Mouse (Mus musculus) gastrocnemius, adult 18-20 months (tissue): Measurements from ENCODE around the gene Prl2c3. TPM values are rescaled to one million over a fixed set of nuclear protein-coding genes. Genes with fewer than 3 reads are reported as not detected.
"Not testable (repeated sequence)": the region's sequence is repeated elsewhere in the genome, so short reads cannot be mapped to it uniquely, and the experiment has no call there.

Source experiments
- DNase-seq: peaks from one replicate; pipeline ENCODE4 v3.0.0; 2021; ENCODE audit warnings: low spot score
- long read RNA-seq, 2 experiments: library from polyadenylated mRNA; stranded (forward); transcript quantifications; one replicate each; pipeline ENCODE4 v2.0.0; 2021
- total RNA-seq, 2 experiments: library from RNA; stranded (reverse); gene quantifications; 2 replicates each; pipeline ENCODE4 v1.2.3; 2021

Prl2c3 gene
- total RNA-seq, result not detected
- long read RNA-seq, experiment 1, result 0 reads
- long read RNA-seq, experiment 2, result 0 reads

- DNase-seq, result not testable (repeated sequence)
These were observed at the start of gene Prl2c3 for GRCm38 (mm10) chr13:12799979-12800378. Prl2c3 (minus strand) TSS chr13:12800079.

- not testable (repeated sequence) for DNase-seq
These were observed 48.4 kb upstream of the Prl2c3 start for GRCm38 (mm10) chr13:12848254-12848653.

DNA sequence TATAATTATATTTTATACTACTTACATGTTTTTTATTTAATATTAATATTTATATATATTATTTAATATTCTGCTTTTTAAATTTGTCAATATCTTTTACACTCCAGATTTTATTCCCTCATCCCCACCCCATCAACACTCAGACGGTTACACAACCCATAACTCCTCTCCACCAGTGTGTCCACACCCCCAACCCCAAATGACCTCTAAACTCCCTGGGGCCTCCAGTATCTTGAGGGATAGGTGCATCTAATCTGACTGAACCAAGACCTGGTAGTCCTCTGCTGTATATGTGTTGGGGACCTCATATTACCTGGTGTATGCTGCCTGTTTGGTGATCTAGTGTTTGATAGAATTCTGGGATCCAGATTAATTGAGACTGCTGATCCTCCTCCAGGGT lies 44.8 kb upstream of the Prl2c3 start:
- not testable (repeated sequence) for DNase-seq

GRCm38 (mm10) chr13:12837546-12837945 lies 37.7 kb upstream of the Prl2c3 start:
- not testable (repeated sequence) for DNase-seq

- no peak for DNase-seq
These were observed 31.9 kb upstream of the Prl2c3 start for GRCm38 (mm10) chr13:12831769-12832168.

DNA sequence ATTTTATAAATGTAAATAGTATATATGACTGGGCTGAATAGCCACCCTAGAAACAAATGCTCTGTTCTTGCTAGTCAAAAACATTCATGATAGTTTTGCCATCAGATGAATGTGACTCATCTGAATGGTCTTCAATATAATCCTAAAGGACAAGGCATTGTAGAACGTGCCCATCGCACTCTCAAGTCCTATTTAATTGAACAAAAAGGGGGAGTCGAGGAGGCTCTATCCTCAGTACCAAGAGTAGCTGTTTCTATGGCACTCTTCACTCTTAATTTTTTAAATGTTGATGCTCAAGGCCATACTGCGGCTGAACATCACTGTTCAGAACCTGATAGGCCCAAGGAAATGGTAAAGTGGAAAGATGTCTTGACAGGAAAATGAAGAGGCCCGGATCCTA lies 29.2 kb upstream of the Prl2c3 start:
- no peak for DNase-seq

DNA sequence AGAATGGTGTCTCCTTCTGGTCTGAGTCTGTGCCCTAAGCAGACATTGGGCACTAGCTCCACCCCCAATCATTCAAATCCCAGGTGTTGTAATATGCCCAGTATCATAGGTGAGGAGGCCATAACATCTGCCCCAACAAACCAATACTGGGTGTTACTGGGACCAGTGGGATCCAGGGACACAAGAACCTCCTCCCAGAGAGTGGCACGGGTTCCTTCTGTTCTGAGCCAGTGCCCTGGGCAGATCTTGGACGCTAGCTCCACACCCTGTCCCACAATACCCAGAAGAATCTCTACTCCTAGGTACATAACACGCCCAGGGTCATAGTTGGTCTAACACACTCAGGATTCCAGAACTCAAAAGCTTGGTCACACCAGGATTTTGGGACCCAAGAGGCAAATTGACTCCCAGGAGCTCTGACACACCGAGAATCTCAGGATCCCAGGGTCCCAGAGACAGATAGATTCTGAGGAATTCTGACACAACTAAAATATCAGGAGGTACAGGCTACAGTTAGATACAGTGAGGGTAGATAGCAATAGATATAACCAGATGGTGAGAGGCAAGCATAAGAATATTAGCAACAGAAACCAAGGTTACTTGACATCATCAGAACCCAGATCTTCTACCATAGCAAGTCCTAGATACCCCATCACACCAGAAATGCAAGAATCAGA lies 24.8 kb upstream of the Prl2c3 start:
- not testable (repeated sequence) for DNase-seq

DNA sequence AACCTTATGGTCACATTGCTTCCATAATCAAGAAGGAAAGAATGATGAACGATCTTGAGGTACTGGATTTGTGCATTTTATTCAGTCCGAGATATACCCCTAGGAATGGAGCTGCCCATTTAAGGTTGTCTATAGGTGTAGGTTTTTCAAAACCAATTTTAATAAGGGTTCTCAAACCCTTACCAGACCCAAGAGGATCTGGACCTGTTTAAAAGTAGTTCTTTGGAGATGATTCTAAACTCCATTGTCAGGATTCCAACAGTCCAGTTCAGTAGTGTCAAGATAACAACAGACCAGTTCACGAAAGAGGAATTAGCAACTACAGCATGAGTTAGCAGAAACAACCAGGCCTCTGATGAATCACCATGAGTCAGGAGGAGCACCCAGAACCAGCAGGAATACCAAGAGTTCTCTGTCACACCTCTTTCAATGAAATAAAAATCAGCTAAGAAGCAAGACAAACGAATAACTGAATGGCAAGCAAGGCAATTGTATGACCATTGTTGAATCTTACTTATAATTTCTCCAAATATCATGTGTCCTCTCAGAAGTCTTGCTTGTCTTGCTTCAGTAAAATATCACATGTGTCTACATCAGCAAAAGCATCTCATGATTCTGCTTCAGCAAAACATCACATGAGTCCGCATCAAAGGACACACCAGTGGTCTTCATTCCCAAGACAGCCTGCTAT lies 14.0 kb upstream of the Prl2c3 start:
- not testable (repeated sequence) for DNase-seq

DNA sequence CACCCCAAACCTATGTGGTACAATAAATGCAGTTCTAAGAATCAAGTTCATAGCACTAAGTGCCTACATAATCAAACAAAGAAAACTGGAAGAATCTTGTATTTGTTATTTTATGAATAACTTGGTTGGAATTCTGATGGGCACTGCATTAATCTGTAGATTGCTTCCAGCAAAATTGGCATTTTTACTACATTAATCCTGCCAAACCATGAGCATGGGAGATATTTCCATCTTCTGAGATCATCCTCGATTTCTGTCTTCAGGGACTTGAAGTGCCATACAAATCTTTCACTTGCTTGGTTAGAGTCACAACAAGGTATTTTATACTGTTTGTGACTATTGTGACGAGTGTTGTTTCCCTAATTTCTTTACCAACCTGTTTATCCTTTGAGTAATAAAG lies 9.7 kb upstream of the Prl2c3 start:
- DNase-seq, result no peak

- not testable (repeated sequence) for DNase-seq
These were observed 9.1 kb upstream of the Prl2c3 start for GRCm38 (mm10) chr13:12808793-12809512.

DNA sequence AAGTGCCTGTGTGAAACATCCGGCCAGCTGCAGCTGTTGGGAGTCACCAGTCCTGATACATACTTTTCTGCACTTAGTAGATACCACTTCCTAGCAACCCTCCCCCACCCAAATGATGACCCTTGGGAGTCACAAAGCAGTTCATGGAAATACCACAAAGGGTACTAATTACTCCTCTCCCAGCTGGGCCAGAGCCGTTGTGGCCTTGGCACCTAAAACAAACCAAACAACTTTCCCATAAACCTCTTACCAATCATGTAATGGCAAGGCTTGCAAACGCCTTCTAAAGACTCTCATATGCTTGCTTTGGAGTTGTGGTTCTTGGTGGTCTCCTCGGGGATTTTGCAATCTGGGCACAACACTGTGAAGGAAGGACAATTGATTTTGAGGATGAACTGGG lies 6.6 kb upstream of the Prl2c3 start:
- not testable (repeated sequence) for DNase-seq

DNA sequence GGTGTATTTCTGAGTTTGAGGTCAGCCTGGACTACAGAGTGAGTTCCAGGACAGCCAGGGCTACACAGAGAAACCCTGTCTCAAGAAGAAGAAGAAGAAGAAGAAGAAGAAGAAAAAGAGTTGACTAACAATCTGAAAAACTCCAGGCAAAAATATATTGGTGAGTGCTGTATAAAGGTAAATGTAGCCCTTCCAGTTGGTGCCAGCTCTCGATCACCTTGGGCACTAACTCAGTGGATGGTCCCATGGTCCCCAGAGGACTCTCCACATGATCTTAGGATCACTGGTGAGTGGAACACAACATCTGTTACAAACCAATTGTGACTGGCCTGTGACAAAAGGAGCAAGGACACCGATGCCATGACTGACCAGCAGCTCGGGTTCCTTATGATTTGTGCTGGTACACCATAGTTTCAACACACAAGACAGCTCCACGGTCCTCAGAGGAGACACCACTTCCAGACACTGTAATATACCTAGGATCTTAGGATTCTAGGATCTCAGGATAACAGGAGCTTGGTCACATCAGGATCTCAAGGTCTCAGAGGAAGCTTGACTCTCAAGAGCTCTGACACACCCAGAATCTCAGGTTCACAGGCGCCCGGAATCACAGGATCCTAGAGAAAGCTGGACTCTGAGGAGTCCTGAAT lies 30.3 kb downstream of the Prl2c3 start:
- not testable (repeated sequence) for DNase-seq

Other genes with a start within 250 kb of the Prl2c3 start
- gene Ero1lb, start 234.2 kb downstream of the Prl2c3 start, total RNA-seq, result 1 to 10 TPM; 1.1 to 1.2 TPM
- not detected for gene Prl2c2, start 205.3 kb upstream of the Prl2c3 start, total RNA-seq